Mouse (Mus musculus) liver, embryonic 14.5 days (tissue): ENCODE measurements around the gene Olfr201. TPM values are rescaled to one million over a fixed set of nuclear protein-coding genes. Genes with fewer than 3 reads are reported as not detected.
A peak's percentile ranks its signal among the peaks of the same experiment; 100 is the strongest.
"Not testable (repeated sequence)": the region's sequence is repeated elsewhere in the genome, so short reads cannot be mapped to it uniquely, and the experiment has no call there.

Source experiments
- ATAC-seq: fragments of 200-750 bp; cut with Nextera tagmentation; 2 replicates; pipeline ENCODE4 v1.8.0; 2017; ENCODE audit warnings: moderate number of reproducible peaks, mild to moderate bottlenecking, moderate library complexity; ENCODE audit not compliant: insufficient read depth
- DNase-seq, 3 experiments: peaks; one replicate each; pipeline ENCODE4 v3.0.0-alpha.2; 2012 to 2013; ENCODE audit warnings: low read depth in 3 of 3, low spot score in 3 of 3
- H3K27ac ChIP-seq: fragments of 300-500 bp; sonication (generic); 2 replicates; pipeline ENCODE4 v1.5.1; 2014; ENCODE audit warnings: moderate library complexity, mild to moderate bottlenecking, control low read depth, inconsistent platforms
- H3K27me3 ChIP-seq: fragments of 300-500 bp; sonication (generic); 2 replicates; pipeline ENCODE4 v1.6.1; 2014; ENCODE audit warnings: mild to moderate bottlenecking, low read length, moderate library complexity; ENCODE audit not compliant: control insufficient read depth, insufficient read depth
- H3K36me3 ChIP-seq: fragments of 300-500 bp; sonication (generic); replicated peaks from 2 replicates; pipeline ENCODE4 v1.6.1; 2014; ENCODE audit warnings: low read depth; ENCODE audit not compliant: control insufficient read depth, insufficient read depth
- H3K4me1 ChIP-seq, 2 experiments: fragments of 200-500 bp in 1 of 2; fragments of 300-500 bp in 1 of 2; sonication (generic) in 1 of 2; replicated peaks; 2 replicates each; pipeline ENCODE4 v1.6.1; 2012 to 2014; ENCODE audit warnings: antibody characterized with exemption in 1 of 2, inconsistent platforms in 1 of 2, low read length in 1 of 2; ENCODE audit not compliant: control insufficient read depth in 2 of 2, insufficient read depth in 2 of 2
- H3K4me2 ChIP-seq: fragments of 300-500 bp; sonication (generic); 2 replicates; pipeline ENCODE4 v1.6.1; 2014; ENCODE audit warnings: low read depth, mild to moderate bottlenecking, control low read depth, moderate library complexity
- H3K4me3 ChIP-seq, 2 experiments: fragments of 200-500 bp in 1 of 2; fragments of 300-500 bp in 1 of 2; sonication (generic) in 1 of 2; 2 replicates each; pipeline ENCODE4 v1.5.1; 2012 to 2014; ENCODE audit warnings: low read depth in 2 of 2, low read length in 2 of 2, mild to moderate bottlenecking in 2 of 2, control low read depth in 1 of 2, inconsistent platforms in 1 of 2, moderate library complexity in 1 of 2; ENCODE audit not compliant: insufficient read depth in 1 of 2
- H3K9ac ChIP-seq: fragments of 300-500 bp; sonication (generic); replicated peaks from 2 replicates; pipeline ENCODE4 v1.6.1; 2014; ENCODE audit warnings: mild to moderate bottlenecking, control low read depth, moderate library complexity
- H3K9me3 ChIP-seq: fragments of 300-500 bp; sonication (generic); 2 replicates; pipeline ENCODE4 v1.6.1; 2016; ENCODE audit warnings: low read length, mixed read lengths; ENCODE audit not compliant: control insufficient read depth
- CTCF ChIP-seq: IDR thresholded peaks from 2 replicates; pipeline ENCODE4 v1.5.1; 2016; ENCODE audit warnings: antibody characterized with exemption, low read depth, control low read depth
- EP300 ChIP-seq: IDR thresholded peaks from 2 replicates; pipeline ENCODE4 v1.6.1; 2016; ENCODE audit warnings: antibody characterized with exemption, low read depth
- WGBS: fragments of 180-500 bp; shearing (Covaris S2); extraction: QIAGEN DNeasy Blood & Tissue Kit; methylation state at CpG from one replicate; pipeline ENCODE4 v1.1.7; 2014; ENCODE audit not compliant: insufficient replicate concordance; 5-methylcytosine and 5-hydroxymethylcytosine counted together
- polyA plus RNA-seq, 2 experiments: library from polyadenylated mRNA; depleted of rRNA in 1 of 2; stranded (reverse) in 1 of 2; unstranded in 1 of 2; fragments of >200 nt; fragmentation: Nextera tagmentation in 1 of 2; extraction: Ambion mirVana in 1 of 2; gene quantifications; 2 replicates each; pipeline versions ENCODE4 v1.2.1 to v1.2.3; 2012 to 2014

Olfr201 gene
- polyA plus RNA-seq, 2 experiments: 0.08 to 0.13 TPM

- no peak for TF ChIP-seq CTCF
- TF ChIP-seq EP300: no peak
- DNase-seq (peak; percentile 16 to 34 (median 22)), ATAC-seq (peak; percentile 94)
- no peaks in the 10 kb centered on the region for H3K36me3 ChIP-seq
- H3K9ac ChIP-seq: no peak overlapping the region
- WGBS: 38% methylated on average over 3 of the region's 3 CpGs
- no peak overlapping the region for H3K4me3 ChIP-seq
- no peak overlapping the region for H3K27ac ChIP-seq
- no peak overlapping the region for H3K4me2 ChIP-seq
- H3K9me3 ChIP-seq: no peaks in the 10 kb centered on the region
- H3K27me3 ChIP-seq: no peaks in the 10 kb centered on the region
- H3K4me1 ChIP-seq: no peaks in the 10 kb centered on the region
Measured at GRCm38 (mm10) chr16:59280542-59280941, 8.1 kb upstream of the Olfr201 start.

GRCm38 (mm10) chr16:59269097-59269496, 3.3 kb downstream of the Olfr201 start:
- not testable (repeated sequence) for H3K4me1 ChIP-seq, ATAC-seq, H3K27ac ChIP-seq, H3K9me3 ChIP-seq, H3K27me3 ChIP-seq, DNase-seq, H3K4me3 ChIP-seq, H3K36me3 ChIP-seq, H3K9ac ChIP-seq, H3K4me2 ChIP-seq
- 34% methylated on average over 4 of the region's 4 CpGs for WGBS

GRCm38 (mm10) chr16:59249684-59250083, 22.7 kb downstream of the Olfr201 start:
- no peak overlapping the region for H3K4me3 ChIP-seq
- no peak overlapping the region for H3K9ac ChIP-seq
- H3K4me2 ChIP-seq: no peak overlapping the region
- TF ChIP-seq EP300 (no peak), CTCF (no peak)
- H3K27ac ChIP-seq: no peak overlapping the region
- ATAC-seq: no peak
- 60% methylated on average over 17 of the region's 17 CpGs for WGBS
- DNase-seq: no peak
- H3K36me3 ChIP-seq: no peaks in the 10 kb centered on the region
- no peaks in the 10 kb centered on the region for H3K9me3 ChIP-seq
- H3K27me3 ChIP-seq: no peaks in the 10 kb centered on the region
- no peaks in the 10 kb centered on the region for H3K4me1 ChIP-seq

- H3K36me3 ChIP-seq, ATAC-seq, H3K9ac ChIP-seq, H3K27ac ChIP-seq, H3K4me3 ChIP-seq, H3K4me2 ChIP-seq, DNase-seq, H3K4me1 ChIP-seq, H3K27me3 ChIP-seq, H3K9me3 ChIP-seq: not testable (repeated sequence)
- WGBS: 40% methylated on average over 1 of the region's 1 CpGs
Measured at GRCm38 (mm10) chr16:59219667-59220066, 52.8 kb downstream of the Olfr201 start, which contains the start of gene Olfr199. Olfr199 (minus strand) TSS chr16:59219767.

GRCm38 (mm10) chr16:59217861-59218260, 54.6 kb downstream of the Olfr201 start:
- H3K27me3 ChIP-seq, H3K27ac ChIP-seq, H3K4me3 ChIP-seq, ATAC-seq, DNase-seq, H3K9me3 ChIP-seq, H3K4me1 ChIP-seq, H3K4me2 ChIP-seq, H3K9ac ChIP-seq, H3K36me3 ChIP-seq: not testable (repeated sequence)
- 45% methylated on average over 3 of the region's 3 CpGs for WGBS

Other genes with a start within 250 kb of the Olfr201 start
- gene Olfr186, start 242.3 kb downstream of the Olfr201 start, polyA plus RNA-seq (2012; rRNA removed): not detected in 2 replicates
- gene Olfr186, start 242.3 kb downstream of the Olfr201 start, polyA plus RNA-seq (2014; fragmentation: Nextera tagmentation; extraction: Ambion mirVana): not detected in 2 replicates
- not detected in 2 replicates for gene Olfr187, start 232.9 kb downstream of the Olfr201 start, polyA plus RNA-seq (2012; rRNA removed)
- gene Olfr187, start 232.9 kb downstream of the Olfr201 start, polyA plus RNA-seq (2014; fragmentation: Nextera tagmentation; extraction: Ambion mirVana): not detected in 2 replicates
- gene Olfr190, start 194.6 kb downstream of the Olfr201 start, polyA plus RNA-seq (2012; rRNA removed): not detected in 2 replicates
- gene Olfr190, start 194.6 kb downstream of the Olfr201 start, polyA plus RNA-seq (2014; fragmentation: Nextera tagmentation; extraction: Ambion mirVana): not detected in 2 replicates
- gene Olfr191, start 182.8 kb downstream of the Olfr201 start, polyA plus RNA-seq (2012; rRNA removed): not detected in 2 replicates
- gene Olfr191, start 182.8 kb downstream of the Olfr201 start, polyA plus RNA-seq (2014; fragmentation: Nextera tagmentation; extraction: Ambion mirVana): not detected in 2 replicates
- not detected in 2 replicates for gene Olfr193, start 160.8 kb downstream of the Olfr201 start, polyA plus RNA-seq (2012; rRNA removed)
- gene Olfr193, start 160.8 kb downstream of the Olfr201 start, polyA plus RNA-seq (2014; fragmentation: Nextera tagmentation; extraction: Ambion mirVana): not detected in 2 replicates
- gene Olfr194, start 151.6 kb downstream of the Olfr201 start, polyA plus RNA-seq (2012; rRNA removed): not detected in 2 replicates
- gene Olfr194, start 151.6 kb downstream of the Olfr201 start, polyA plus RNA-seq (2014; fragmentation: Nextera tagmentation; extraction: Ambion mirVana): not detected in 2 replicates
- gene Olfr195, start 125.6 kb downstream of the Olfr201 start, polyA plus RNA-seq (2012; rRNA removed): not detected in 2 replicates
- not detected in 2 replicates for gene Olfr195, start 125.6 kb downstream of the Olfr201 start, polyA plus RNA-seq (2014; fragmentation: Nextera tagmentation; extraction: Ambion mirVana)
- gene Olfr196, start 102.2 kb downstream of the Olfr201 start, polyA plus RNA-seq (2012; rRNA removed): not detected in 2 replicates
- gene Olfr196, start 102.2 kb downstream of the Olfr201 start, polyA plus RNA-seq (2014; fragmentation: Nextera tagmentation; extraction: Ambion mirVana): not detected in 2 replicates
- gene Olfr198, start 69.1 kb downstream of the Olfr201 start, polyA plus RNA-seq (2012; rRNA removed): not detected in 2 replicates
- not detected in 2 replicates for gene Olfr198, start 69.1 kb downstream of the Olfr201 start, polyA plus RNA-seq (2014; fragmentation: Nextera tagmentation; extraction: Ambion mirVana)
- gene Olfr199, start 52.9 kb downstream of the Olfr201 start, polyA plus RNA-seq (2012; rRNA removed): not detected in 2 replicates
- gene Olfr199, start 52.9 kb downstream of the Olfr201 start, polyA plus RNA-seq (2014; fragmentation: Nextera tagmentation; extraction: Ambion mirVana): not detected in 2 replicates
- gene Olfr202, start 14.2 kb upstream of the Olfr201 start, polyA plus RNA-seq (2012; rRNA removed): not detected in 2 replicates
- not detected in 2 replicates for gene Olfr202, start 14.2 kb upstream of the Olfr201 start, polyA plus RNA-seq (2014; fragmentation: Nextera tagmentation; extraction: Ambion mirVana)
- not detected in 2 replicates for gene Olfr203, start 26.2 kb upstream of the Olfr201 start, polyA plus RNA-seq (2012; rRNA removed)
- gene Olfr203, start 26.2 kb upstream of the Olfr201 start, polyA plus RNA-seq (2014; fragmentation: Nextera tagmentation; extraction: Ambion mirVana): not detected in 2 replicates
- not detected in 2 replicates for gene Olfr204, start 45.6 kb upstream of the Olfr201 start, polyA plus RNA-seq (2012; rRNA removed)
- gene Olfr204, start 45.6 kb upstream of the Olfr201 start, polyA plus RNA-seq (2014; fragmentation: Nextera tagmentation; extraction: Ambion mirVana): not detected in 2 replicates
- not detected in 2 replicates for gene Olfr205, start 58.5 kb upstream of the Olfr201 start, polyA plus RNA-seq (2012; rRNA removed)
- not detected in 2 replicates for gene Olfr205, start 58.5 kb upstream of the Olfr201 start, polyA plus RNA-seq (2014; fragmentation: Nextera tagmentation; extraction: Ambion mirVana)
- gene Olfr206, start 76.6 kb upstream of the Olfr201 start, polyA plus RNA-seq (2012; rRNA removed): not detected in 2 replicates
- not detected in 2 replicates for gene Olfr206, start 76.6 kb upstream of the Olfr201 start, polyA plus RNA-seq (2014; fragmentation: Nextera tagmentation; extraction: Ambion mirVana)
- gene Olfr209, start 91.4 kb upstream of the Olfr201 start, polyA plus RNA-seq (2012; rRNA removed): not detected in 2 replicates
- gene Olfr209, start 91.4 kb upstream of the Olfr201 start, polyA plus RNA-seq (2014; fragmentation: Nextera tagmentation; extraction: Ambion mirVana): not detected in 2 replicates
- not detected in 2 replicates for gene Gabrr3, start 134.7 kb upstream of the Olfr201 start, polyA plus RNA-seq (2012; rRNA removed)
- gene Gabrr3, start 134.7 kb upstream of the Olfr201 start, polyA plus RNA-seq (2014; fragmentation: Nextera tagmentation; extraction: Ambion mirVana): not detected in 2 replicates
- 3.9 and 7.6 TPM in 2 replicates for gene Riox2, start 199.1 kb upstream of the Olfr201 start, polyA plus RNA-seq (2012; rRNA removed)
- gene Riox2, start 199.1 kb upstream of the Olfr201 start, polyA plus RNA-seq (2014; fragmentation: Nextera tagmentation; extraction: Ambion mirVana): 15.3 and 15.8 TPM in 2 replicates